Mouse (Mus musculus) adrenal gland, adult 18-20 months (tissue): ENCODE results near the gene Gm4969. TPM values are rescaled to one million over a fixed set of nuclear protein-coding genes. Genes with fewer than 3 reads are reported as not detected.
A peak's percentile ranks its signal among the peaks of the same experiment; 100 is the strongest.
"Not testable (repeated sequence)": the region's sequence is repeated elsewhere in the genome, so short reads cannot be mapped to it uniquely, and the experiment has no call there.

Source experiments
- DNase-seq, 2 experiments: peaks; one replicate each; pipeline ENCODE4 v3.0.0; 2021 to 2022; ENCODE audit warnings: low spot score in 2 of 2
- long read RNA-seq, 2 experiments: library from polyadenylated mRNA; stranded (forward); transcript quantifications; one replicate each; pipeline ENCODE4 v2.0.0; 2021
- total RNA-seq, 2 experiments: library from RNA; stranded (reverse); gene quantifications; 1 replicate in 1 of 2; 2 replicates in 1 of 2; pipeline ENCODE4 v1.2.3; 2021

The Gm4969 gene
- total RNA-seq = not detected
- long read RNA-seq, experiment 1 = 0 reads
- long read RNA-seq, experiment 2 = 0 reads

- DNase-seq = peak; percentile 44 to 53
Measured at GRCm38 (mm10) chr7:19118028-19118771, at the start of gene Gm4969. TSS of gene Gm4969 (minus strand) at chr7:19118368.

GRCm38 (mm10) chr7:19166990-19167389, 48.8 kb upstream of the Gm4969 start:
- DNase-seq = no peak

DNA sequence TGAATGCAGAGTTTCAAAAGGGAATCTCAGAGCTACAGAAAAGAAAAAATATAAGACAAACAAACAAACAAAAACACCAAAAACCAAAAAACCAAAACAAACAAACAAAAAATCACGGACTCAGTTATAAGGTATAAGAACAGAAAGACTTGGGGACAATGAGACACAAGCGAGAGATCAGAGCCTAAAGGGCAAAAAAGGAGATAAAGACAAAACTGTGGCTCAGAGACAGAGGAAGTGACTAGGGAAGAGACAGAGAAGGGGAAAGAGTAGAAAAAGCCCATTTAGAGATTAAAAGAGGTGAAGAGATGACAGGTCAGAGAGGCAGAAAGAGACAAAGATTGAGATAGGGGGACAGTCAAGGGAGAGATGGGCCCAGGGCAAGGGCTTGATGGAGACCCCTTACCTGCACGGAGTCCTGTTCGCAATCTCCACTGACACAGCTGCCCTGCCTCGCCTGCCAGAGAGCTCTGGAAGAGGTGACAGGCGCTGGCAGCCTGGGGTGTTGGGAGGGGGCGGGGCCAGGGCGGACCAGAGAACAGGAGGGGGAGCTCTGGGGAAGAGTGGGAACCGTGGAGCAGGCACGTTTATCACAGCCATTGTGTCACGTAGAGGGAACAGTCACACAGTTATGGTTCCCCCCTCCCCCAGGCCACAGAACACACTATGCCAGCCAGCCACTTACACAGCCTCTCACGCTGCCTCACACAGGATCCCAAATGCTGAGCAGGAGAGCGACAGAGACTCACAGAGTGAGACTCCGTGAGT, 47.7 kb upstream of the Gm4969 start, which contains the start of gene Gipr:
Gene Gipr (minus strand): TSS at position 472 of the 768 bp plus-strand sequence.
- no peak for DNase-seq

DNA sequence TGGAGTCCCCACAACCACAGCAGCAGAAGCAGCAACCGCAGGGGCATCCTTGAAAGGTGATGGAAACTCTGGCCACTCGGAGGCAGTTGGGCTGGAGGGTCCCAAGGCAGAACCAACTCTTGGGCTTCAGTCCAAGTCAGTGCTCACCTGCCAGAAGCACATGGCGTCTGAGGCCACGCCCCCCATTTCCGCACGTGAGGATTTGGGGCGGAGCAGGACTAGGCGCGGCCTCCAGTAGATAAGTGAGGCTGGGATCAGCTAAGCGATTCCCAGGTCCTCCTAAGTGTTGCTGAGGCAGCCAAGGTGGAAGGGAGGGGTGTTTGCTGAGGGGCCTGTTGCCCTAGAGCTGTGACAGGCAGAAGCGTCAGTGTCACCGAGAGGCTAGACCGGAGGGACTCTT, 46.8 kb upstream of the Gm4969 start:
- no peak for DNase-seq

DNA sequence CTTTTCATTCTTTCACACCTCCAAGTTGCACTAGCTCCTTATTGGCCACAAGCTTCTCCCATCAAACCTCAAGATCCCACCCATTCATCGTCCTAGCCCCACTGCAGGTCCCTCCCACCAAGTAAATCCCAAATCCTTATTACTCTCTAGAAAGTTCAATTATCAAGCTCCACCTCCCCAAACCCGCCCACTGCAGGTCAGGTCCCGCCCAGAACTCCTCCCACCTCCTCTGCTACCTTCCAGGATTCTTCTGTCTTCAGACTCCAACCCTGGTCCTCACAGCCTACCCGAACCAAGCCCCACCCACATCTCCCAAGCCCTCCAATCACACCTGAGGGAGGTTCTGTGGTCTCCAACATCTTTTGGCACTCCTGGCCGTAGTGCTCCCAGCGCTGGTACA, 46.0 kb upstream of the Gm4969 start:
- DNase-seq = no peak

- DNase-seq = no peak
Measured at GRCm38 (mm10) chr7:19163752-19164151, 45.6 kb upstream of the Gm4969 start.

DNA sequence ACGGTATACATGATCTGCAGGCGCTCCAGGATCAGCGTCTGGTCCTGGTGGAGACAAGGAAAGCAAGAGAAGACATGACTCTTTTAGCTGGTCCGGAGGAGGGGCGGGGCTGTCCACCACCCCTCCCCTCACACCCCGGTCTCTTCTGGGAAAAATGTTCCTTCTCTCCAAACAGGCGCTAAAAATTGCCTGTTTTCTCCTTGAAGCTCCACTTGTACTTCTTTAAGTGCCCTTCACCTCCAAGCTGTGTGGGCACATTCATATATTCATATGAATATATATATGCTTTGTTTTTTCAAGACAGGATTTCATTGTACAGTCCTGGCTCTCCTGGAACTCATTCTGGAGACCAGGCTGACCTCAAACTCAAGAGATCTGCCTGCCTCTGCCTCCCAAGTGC, 44.8 kb upstream of the Gm4969 start:
- DNase-seq = no peak

- no peak for DNase-seq
Measured at GRCm38 (mm10) chr7:19160115-19160514, 41.9 kb upstream of the Gm4969 start.

DNA sequence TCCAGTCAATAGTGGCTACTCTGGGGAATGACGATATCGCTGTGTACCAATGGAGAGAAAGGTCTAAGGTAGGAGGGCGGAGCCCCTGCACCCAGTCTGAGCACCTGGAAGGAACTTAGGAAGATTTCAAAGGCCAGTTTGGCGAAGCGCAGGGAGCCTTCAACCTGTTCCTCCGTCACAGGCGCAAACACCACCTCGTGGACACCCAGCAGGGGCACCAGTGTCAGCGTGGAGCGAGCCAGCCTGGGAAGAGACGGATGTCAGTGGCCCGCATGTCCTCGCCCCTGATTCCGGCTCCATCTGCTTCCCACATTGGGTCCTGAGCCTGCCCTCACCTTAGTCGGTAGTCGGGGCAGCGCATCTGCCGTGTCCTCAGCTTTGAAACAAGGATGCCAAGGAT, 41.2 kb upstream of the Gm4969 start:
- no peak for DNase-seq

GRCm38 (mm10) chr7:19158601-19159000, 40.4 kb upstream of the Gm4969 start:
- DNase-seq = no peak

GRCm38 (mm10) chr7:19157160-19157800, 39.1 kb upstream of the Gm4969 start:
- peak; percentile 92 to 94 for DNase-seq

GRCm38 (mm10) chr7:19155825-19156475, 37.8 kb upstream of the Gm4969 start:
- DNase-seq = no peak

DNA sequence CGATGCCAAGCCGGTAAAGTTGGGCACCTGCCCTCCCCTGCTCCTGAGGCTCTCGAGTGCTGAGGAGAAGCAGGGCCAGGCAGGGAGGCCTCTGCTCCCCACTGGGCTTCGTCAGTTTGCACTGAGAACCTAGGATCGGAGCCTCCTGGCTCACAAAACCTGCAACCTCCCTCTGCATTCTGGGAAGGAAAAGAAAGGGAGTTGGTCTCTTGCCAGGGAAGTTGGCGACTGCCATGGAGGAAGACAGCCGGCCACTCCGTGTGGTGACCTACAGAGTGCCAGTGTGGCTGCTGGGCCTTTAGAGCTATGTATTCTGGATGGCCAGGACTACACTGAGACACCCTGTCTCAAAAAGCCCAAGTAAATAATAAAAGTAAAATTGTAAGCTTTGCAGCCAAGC, 36.6 kb upstream of the Gm4969 start:
- DNase-seq = no peak

- not testable (repeated sequence) for DNase-seq
Measured at GRCm38 (mm10) chr7:19151121-19151520, 33.0 kb upstream of the Gm4969 start.

- peak; percentile 93 to 95 for DNase-seq
Measured at GRCm38 (mm10) chr7:19149626-19150025, 31.5 kb upstream of the Gm4969 start, which contains the start of gene Snrpd2. TSS of gene Snrpd2 (plus strand) at chr7:19149722.

DNA sequence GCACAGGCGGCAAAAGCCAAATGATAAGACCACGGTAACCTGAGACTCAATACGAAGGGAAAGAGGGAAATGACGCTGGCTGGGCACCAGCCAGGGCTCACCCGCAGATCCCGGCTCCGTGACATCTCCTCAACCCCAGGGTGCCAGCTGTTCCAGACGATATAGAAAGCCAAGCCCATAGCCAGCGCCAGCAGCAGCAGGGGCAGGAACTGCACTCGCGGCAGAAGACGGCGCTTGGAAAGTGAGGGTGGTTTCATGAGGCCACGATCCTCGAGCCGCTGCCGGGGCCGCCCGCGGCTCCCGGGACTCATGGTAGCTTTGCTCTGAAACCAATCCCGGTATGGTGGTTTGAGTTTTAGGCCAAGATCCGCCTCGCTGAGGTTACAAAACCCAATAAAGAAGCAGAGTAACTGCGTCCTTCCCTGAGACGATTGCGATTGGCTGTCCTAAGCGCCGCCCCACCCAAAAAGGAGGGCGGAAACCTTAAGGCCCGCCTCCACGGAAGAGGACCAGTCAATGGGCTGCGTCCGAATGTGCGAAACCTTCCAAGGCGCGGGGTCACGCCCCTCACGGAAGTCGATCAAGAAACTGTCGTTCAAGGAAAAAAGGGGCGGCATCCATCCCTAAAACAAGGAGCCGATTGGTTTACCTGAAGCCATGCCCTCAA, 30.8 kb upstream of the Gm4969 start, which contains the start of gene Qpctl:
Gene Qpctl (minus strand): TSS at position 417 of the 667 bp plus-strand sequence.
- peak; percentile 89 to 92 for DNase-seq

GRCm38 (mm10) chr7:19148180-19148874, 30.2 kb upstream of the Gm4969 start:
- DNase-seq = no peak

GRCm38 (mm10) chr7:19147497-19148045, 29.4 kb upstream of the Gm4969 start:
- DNase-seq = no peak

GRCm38 (mm10) chr7:19146793-19147192, 28.6 kb upstream of the Gm4969 start:
- no peak for DNase-seq

GRCm38 (mm10) chr7:19137380-19137779, 19.2 kb upstream of the Gm4969 start:
- DNase-seq = peak; percentile 39 to 60
